Mouse (Mus musculus): ENCODE data around the gene Cnbd2.
A peak's percentile ranks its signal among the peaks of the same experiment; 100 is the strongest.
"Not testable (repeated sequence)": the region's sequence is repeated elsewhere in the genome, so short reads cannot be mapped to it uniquely, and the experiment has no call there.

The Cnbd2 gene

GRCm38 (mm10) chr2:156392461-156393154, 80.5 kb downstream of the Cnbd2 start:
- not testable (repeated sequence) for DNase-seq (ENCODE audit: low read depth)

- DNase-seq (ENCODE audit: low read depth) = no peak
Observed at GRCm38 (mm10) chr2:156393155-156393828, 81.2 kb downstream of the Cnbd2 start.

- no peak for DNase-seq (ENCODE audit: low read depth)
Observed at GRCm38 (mm10) chr2:156394282-156394681, 82.2 kb downstream of the Cnbd2 start.

GRCm38 (mm10) chr2:156396096-156396495, 84.0 kb downstream of the Cnbd2 start:
- no peak for DNase-seq (ENCODE audit: low read depth)

GRCm38 (mm10) chr2:156397988-156398387, 85.9 kb downstream of the Cnbd2 start:
- no peak for DNase-seq (ENCODE audit: low read depth)

GRCm38 (mm10) chr2:156399485-156399884, 87.4 kb downstream of the Cnbd2 start:
- no peak for DNase-seq (ENCODE audit: low read depth)

GRCm38 (mm10) chr2:156401331-156401730, 89.2 kb downstream of the Cnbd2 start:
- DNase-seq (ENCODE audit: low read depth) = no peak

GRCm38 (mm10) chr2:156402036-156402435, 89.9 kb downstream of the Cnbd2 start:
- DNase-seq (ENCODE audit: low read depth) = no peak

GRCm38 (mm10) chr2:156406987-156407386, 94.9 kb downstream of the Cnbd2 start:
- no peak for DNase-seq (ENCODE audit: low read depth)

- no peak for DNase-seq (ENCODE audit: low read depth)
Observed at GRCm38 (mm10) chr2:156408168-156408567, 96.1 kb downstream of the Cnbd2 start.

- DNase-seq (ENCODE audit: low read depth) = not testable (repeated sequence)
Observed at GRCm38 (mm10) chr2:156411348-156411747, 99.2 kb downstream of the Cnbd2 start.

GRCm38 (mm10) chr2:156414996-156415395, 102.9 kb downstream of the Cnbd2 start:
- DNase-seq (ENCODE audit: low read depth) = no peak

GRCm38 (mm10) chr2:156415674-156416073, 103.6 kb downstream of the Cnbd2 start:
- DNase-seq (ENCODE audit: low read depth) = peak; percentile 27

- no peak for DNase-seq (ENCODE audit: low read depth)
Observed at GRCm38 (mm10) chr2:156417194-156417593, 105.1 kb downstream of the Cnbd2 start.

GRCm38 (mm10) chr2:156418467-156418866, 106.4 kb downstream of the Cnbd2 start:
- no peak for DNase-seq (ENCODE audit: low read depth)

GRCm38 (mm10) chr2:156420327-156420693, 108.2 kb downstream of the Cnbd2 start:
- no peak for DNase-seq (ENCODE audit: low read depth)

GRCm38 (mm10) chr2:156420694-156421380, 108.7 kb downstream of the Cnbd2 start, which contains the start of gene Epb41l1:
Epb41l1 (plus strand) TSS chr2:156420909.
- DNase-seq (ENCODE audit: low read depth) = no peak

GRCm38 (mm10) chr2:156421381-156422110, 109.4 kb downstream of the Cnbd2 start:
- DNase-seq (ENCODE audit: low read depth) = no peak

GRCm38 (mm10) chr2:156422631-156423030, 110.5 kb downstream of the Cnbd2 start:
- no peak for DNase-seq (ENCODE audit: low read depth)

- DNase-seq (ENCODE audit: low read depth) = no peak
Observed at GRCm38 (mm10) chr2:156423672-156424071, 111.6 kb downstream of the Cnbd2 start.
